Mouse (Mus musculus): Measurements from ENCODE around the gene Serpina16. TPM values are rescaled to one million over a fixed set of nuclear protein-coding genes. Genes with fewer than 3 reads are reported as not detected.
A peak's percentile ranks its signal among the peaks of the same experiment; 100 is the strongest.

The Serpina16 gene
- polyA plus RNA-seq (2015; fragmentation: Nextera tagmentation; extraction: Ambion mirVana) = 0.30 and 0.56 TPM in 2 replicates

GRCm38 (mm10) chr12:103676039-103676438 is at the start of gene Serpina16:
Gene Serpina16, minus strand, starts transcription at chr12:103676139.
- Histone ChIP-seq H3K36me3 (no peaks in the 10 kb centered on the region), H3K4me3 (replicated peaks) (no peak within 1 kb of the TSS), H3K9me3 (no peaks in the 10 kb centered on the region), H3K4me1 (replicated peaks) (0 out of 2 replicates have a peak, but pooled peaks cover 4% of the 10 kb centered on the region), H3K4me2 (replicated peaks) (no peak within 1 kb of the TSS), H3K27me3 (replicated peaks) (no peaks in the 10 kb centered on the region), H3K9ac (no peak within 1 kb of the TSS), H3K27ac (no peak within 1 kb of the TSS)
- ATAC-seq = no peak
- WGBS = 86% methylated on average over 1 of the region's 1 CpGs

GRCm38 (mm10) chr12:103711537-103711936 is 35.6 kb upstream of the Serpina16 start:
- no peak overlapping the region for H3K9ac ChIP-seq
- H3K4me3 ChIP-seq (replicated peaks) = no peak overlapping the region
- no peak overlapping the region for H3K27ac ChIP-seq
- H3K4me1 ChIP-seq (replicated peaks) = no peaks in the 10 kb centered on the region
- no peak overlapping the region for H3K4me2 ChIP-seq (replicated peaks)
- H3K9me3 ChIP-seq = no peaks in the 10 kb centered on the region
- no peaks in the 10 kb centered on the region for H3K36me3 ChIP-seq
- H3K27me3 ChIP-seq (replicated peaks) = no peaks in the 10 kb centered on the region
- no peak for ATAC-seq
- WGBS = 79% methylated on average over 3 of the region's 3 CpGs

- Histone ChIP-seq H3K27me3 (replicated peaks) (no peaks in the 10 kb centered on the region), H3K4me2 (replicated peaks) (no peak overlapping the region), H3K9ac (no peak overlapping the region), H3K4me3 (replicated peaks) (no peak overlapping the region), H3K27ac (no peak overlapping the region), H3K4me1 (replicated peaks) (0 out of 2 replicates have a peak, but pooled peaks cover 2% of the 10 kb centered on the region), H3K9me3 (no peaks in the 10 kb centered on the region), H3K36me3 (no peaks in the 10 kb centered on the region)
- WGBS = 56% methylated on average over 1 of the region's 1 CpGs
- ATAC-seq = no peak
Observed at GRCm38 (mm10) chr12:103710405-103710804, 34.5 kb upstream of the Serpina16 start.

- H3K9ac ChIP-seq = no peak overlapping the region
- H3K4me3 ChIP-seq (replicated peaks) = no peak overlapping the region
- 44% methylated on average over 4 of the region's 4 CpGs for WGBS
- H3K4me2 ChIP-seq (replicated peaks) = no peak overlapping the region
- ATAC-seq = peak; percentile 80
- H3K4me1 ChIP-seq (replicated peaks) = 0 out of 2 replicates have a peak, but pooled peaks cover 2% of the 10 kb centered on the region
- no peaks in the 10 kb centered on the region for H3K36me3 ChIP-seq
- H3K27me3 ChIP-seq (replicated peaks) = no peaks in the 10 kb centered on the region
- H3K27ac ChIP-seq = no peak overlapping the region
- H3K9me3 ChIP-seq = no peaks in the 10 kb centered on the region
Observed at GRCm38 (mm10) chr12:103706113-103706512, 30.2 kb upstream of the Serpina16 start.

GRCm38 (mm10) chr12:103705547-103705946 is 29.6 kb upstream of the Serpina16 start:
- peak; percentile 72 for ATAC-seq
- Histone ChIP-seq H3K9me3 (no peaks in the 10 kb centered on the region), H3K4me2 (replicated peaks) (no peak overlapping the region), H3K4me3 (replicated peaks) (no peak overlapping the region), H3K27ac (0 out of 2 replicates have a peak overlapping the region, but pooled peaks have one; percentile 36), H3K27me3 (replicated peaks) (no peaks in the 10 kb centered on the region), H3K9ac (no peak overlapping the region), H3K4me1 (replicated peaks) (0 out of 2 replicates have a peak, but pooled peaks cover 2% of the 10 kb centered on the region), H3K36me3 (no peaks in the 10 kb centered on the region)
- WGBS = 43% methylated on average over 2 of the region's 2 CpGs

GRCm38 (mm10) chr12:103700144-103700750 is 24.3 kb upstream of the Serpina16 start:
- H3K27ac ChIP-seq = no peak overlapping the region
- 88% methylated on average over 4 of the region's 4 CpGs for WGBS

GRCm38 (mm10) chr12:103695429-103695828 is 19.5 kb upstream of the Serpina16 start, which contains the start of gene Serpina1f:
Gene Serpina1f, minus strand, starts transcription at chr12:103695529.
- H3K36me3 ChIP-seq = no peaks in the 10 kb centered on the region
- no peak within 1 kb of the TSS for H3K9ac ChIP-seq
- no peaks in the 10 kb centered on the region for H3K27me3 ChIP-seq (replicated peaks)
- WGBS = 90% methylated on average over 8 of the region's 8 CpGs
- no peak within 1 kb of the TSS for H3K4me2 ChIP-seq (replicated peaks)
- H3K9me3 ChIP-seq = no peaks in the 10 kb centered on the region
- ATAC-seq = no peak
- no peak within 1 kb of the TSS for H3K27ac ChIP-seq
- no peaks in the 10 kb centered on the region for H3K4me1 ChIP-seq (replicated peaks)
- H3K4me3 ChIP-seq (replicated peaks) = no peak within 1 kb of the TSS

More at GRCm38 (mm10) chr12:103700144-103700750, 24.3 kb upstream of the Serpina16 start:
- no peak overlapping the region for H3K4me3 ChIP-seq (replicated peaks)
- no peaks in the 10 kb centered on the region for H3K27me3 ChIP-seq (replicated peaks)
- H3K4me2 ChIP-seq (replicated peaks) = no peak overlapping the region
- no peak overlapping the region for H3K9ac ChIP-seq
- no peak for ATAC-seq
- no peaks in the 10 kb centered on the region for H3K9me3 ChIP-seq
- H3K4me1 ChIP-seq (replicated peaks) = no peaks in the 10 kb centered on the region
- no peaks in the 10 kb centered on the region for H3K36me3 ChIP-seq

- Histone ChIP-seq H3K27me3 (replicated peaks) (no peaks in the 10 kb centered on the region), H3K4me3 (replicated peaks) (no peak overlapping the region), H3K36me3 (no peaks in the 10 kb centered on the region), H3K9ac (no peak overlapping the region), H3K9me3 (no peaks in the 10 kb centered on the region), H3K4me2 (replicated peaks) (no peak overlapping the region), H3K27ac (peak overlapping the region; percentile 77), H3K4me1 (replicated peaks) (no peaks in the 10 kb centered on the region)
- WGBS = 21% methylated on average over 3 of the region's 3 CpGs
- ATAC-seq = peak; percentile 83
Observed at GRCm38 (mm10) chr12:103688221-103688814, 12.4 kb upstream of the Serpina16 start.

GRCm38 (mm10) chr12:103687021-103687420 is 11.1 kb upstream of the Serpina16 start:
- H3K4me2 ChIP-seq (replicated peaks) = no peak overlapping the region
- H3K4me3 ChIP-seq (replicated peaks) = no peak overlapping the region
- 45% methylated on average over 7 of the region's 7 CpGs for WGBS
- H3K9ac ChIP-seq = no peak overlapping the region
- peaks cover 1% of the 10 kb centered on the region; the same call in 1 of the 2 replicates for H3K4me1 ChIP-seq (replicated peaks)
- no peak for ATAC-seq
- no peak overlapping the region for H3K27ac ChIP-seq
- H3K9me3 ChIP-seq = no peaks in the 10 kb centered on the region
- no peaks in the 10 kb centered on the region for H3K36me3 ChIP-seq
- no peaks in the 10 kb centered on the region for H3K27me3 ChIP-seq (replicated peaks)

GRCm38 (mm10) chr12:103686050-103686449 is 10.1 kb upstream of the Serpina16 start:
- H3K4me3 ChIP-seq (replicated peaks) = no peak overlapping the region
- H3K27me3 ChIP-seq (replicated peaks) = no peaks in the 10 kb centered on the region
- no peak overlapping the region for H3K27ac ChIP-seq
- H3K4me2 ChIP-seq (replicated peaks) = no peak overlapping the region
- no peak overlapping the region for H3K9ac ChIP-seq
- 67% methylated on average over 3 of the region's 3 CpGs for WGBS
- no peaks in the 10 kb centered on the region for H3K9me3 ChIP-seq
- H3K36me3 ChIP-seq = no peaks in the 10 kb centered on the region
- ATAC-seq = no peak
- H3K4me1 ChIP-seq (replicated peaks) = peaks cover 4% of the 10 kb centered on the region; the same call in 1 of the 2 replicates

- H3K36me3 ChIP-seq = no peaks in the 10 kb centered on the region
- H3K4me2 ChIP-seq (replicated peaks) = no peak overlapping the region
- no peak overlapping the region for H3K27ac ChIP-seq
- H3K4me3 ChIP-seq (replicated peaks) = no peak overlapping the region
- WGBS = 35% methylated on average over 3 of the region's 3 CpGs
- peaks cover 6% of the 10 kb centered on the region; the same call in 1 of the 2 replicates for H3K4me1 ChIP-seq (replicated peaks)
- no peaks in the 10 kb centered on the region for H3K9me3 ChIP-seq
- H3K27me3 ChIP-seq (replicated peaks) = no peaks in the 10 kb centered on the region
- ATAC-seq = no peak
- H3K9ac ChIP-seq = no peak overlapping the region
Observed at GRCm38 (mm10) chr12:103685386-103685785, 9.4 kb upstream of the Serpina16 start.

GRCm38 (mm10) chr12:103683775-103684174 is 7.8 kb upstream of the Serpina16 start:
- Histone ChIP-seq H3K9ac (no peak overlapping the region), H3K36me3 (no peaks in the 10 kb centered on the region), H3K4me3 (replicated peaks) (no peak overlapping the region), H3K4me1 (replicated peaks) (peaks cover 6% of the 10 kb centered on the region; the same call in 1 of the 2 replicates), H3K27me3 (replicated peaks) (no peaks in the 10 kb centered on the region), H3K4me2 (replicated peaks) (no peak overlapping the region), H3K27ac (no peak overlapping the region), H3K9me3 (no peaks in the 10 kb centered on the region)
- no peak for ATAC-seq
- WGBS = 40% methylated on average over 4 of the region's 4 CpGs
